Comparison of ENCODE assay signal across 10 mouse cellular contexts in genomic region chr12:45466066-45466465, GRCm38 (mm10).
DNase-seq lines count a peak whose midpoint lies in the region; ATAC-seq and TF ChIP-seq lines count a peak whose summit lies in the region.
"Had no signal": no experiment of that assay in that cellular context is flagged by ENCODE, and none has a peak within 500 bp of the region (broad histone marks: within the 10 kb centered on the region; RNA-seq: fewer than 3 reads in every experiment).

No protein-coding gene starts in this region.

- ATAC-seq in forebrain, postnatal 0 days: peak; percentile 96
- peak; percentile 75 for ATAC-seq in neural tube, embryonic 11.5 days (ENCODE audit: insufficient read depth, low FRiP score, low TSS enrichment)

- no peaks in the 10 kb centered on the region for H3K36me3 ChIP-seq in forebrain, postnatal 0 days (ENCODE audit: insufficient read depth)
- H3K36me3 ChIP-seq in neural tube, embryonic 11.5 days (ENCODE audit: control insufficient read depth, insufficient read depth, low read length): no peaks in the 10 kb centered on the region
- H3K36me3 ChIP-seq: embryonic facial prominence, embryonic 12.5 days; limb, embryonic 15.5 days had no signal

- H3K9me3 ChIP-seq in forebrain, postnatal 0 days (ENCODE audit: low read length): no peaks in the 10 kb centered on the region
- no peaks in the 10 kb centered on the region for H3K9me3 ChIP-seq in neural tube, embryonic 11.5 days (ENCODE audit: control insufficient read depth, low read length)
- H3K9me3 ChIP-seq: embryonic facial prominence, embryonic 12.5 days; limb, embryonic 15.5 days had no signal

- peak; percentile 86 for TF ChIP-seq CTCF in forebrain, postnatal 0 days (IDR thresholded peaks at IDR 0.05; ENCODE audit: low read depth)
- TF ChIP-seq CTCF in layer of hippocampus, adult 2 months (conservative IDR thresholded peaks at IDR 0.05): peak; percentile 75
- no peak for TF ChIP-seq CTCF in lung, adult 2 months (IDR thresholded peaks at IDR 0.05; ENCODE audit: insufficient read depth, low read length)

- peak overlapping the region; percentile 26; the same call in 1 of the 2 replicates for H3K4me2 ChIP-seq in forebrain, postnatal 0 days (ENCODE audit: low read depth)
- no peak overlapping the region for H3K4me2 ChIP-seq in neural tube, embryonic 11.5 days (ENCODE audit: low read depth)
- H3K4me2 ChIP-seq: embryonic facial prominence, embryonic 12.5 days; limb, embryonic 15.5 days had no signal

- peak overlapping the region; percentile 36; the same call in 1 of the 2 replicates for H3K27ac ChIP-seq in forebrain, postnatal 0 days (ENCODE audit: low read depth, low read length)
- peak overlapping the region; percentile 78 for H3K27ac ChIP-seq in layer of hippocampus, adult 2 months
- no peak overlapping the region for H3K27ac ChIP-seq in neural tube, embryonic 11.5 days (ENCODE audit: low read depth, low read length)
- H3K27ac ChIP-seq: embryonic facial prominence, embryonic 12.5 days; limb, embryonic 15.5 days had no signal

- H3K27me3 ChIP-seq in forebrain, postnatal 0 days (ENCODE audit: insufficient read depth, low read length): no peaks in the 10 kb centered on the region
- no peaks in the 10 kb centered on the region for H3K27me3 ChIP-seq in neural tube, embryonic 11.5 days (ENCODE audit: control insufficient read depth, insufficient read depth, low read length)
- H3K27me3 ChIP-seq: embryonic facial prominence, embryonic 12.5 days; limb, embryonic 15.5 days had no signal

- no peaks in the 10 kb centered on the region for H3K4me1 ChIP-seq in forebrain, postnatal 0 days (ENCODE audit: insufficient read depth)
- H3K4me1 ChIP-seq in neural tube, embryonic 11.5 days (ENCODE audit: control insufficient read depth, insufficient read depth, low read length): no peaks in the 10 kb centered on the region
- no peaks in the 10 kb centered on the region for H3K4me1 ChIP-seq in lung, adult 2 months (ENCODE audit: control insufficient read depth, insufficient read depth, low read length)
- H3K4me1 ChIP-seq: embryonic facial prominence, embryonic 12.5 days had no signal

- WGBS in forebrain, postnatal 0 days: 54% methylated on average over 3 of the region's 3 CpGs
- 69% methylated on average over 3 of the region's 3 CpGs for WGBS in neural tube, embryonic 11.5 days
- 67% methylated on average over 3 of the region's 3 CpGs for WGBS in lung, adult 2 months

- peak; percentile 18 for DNase-seq in adrenal gland, adult 2 months
- DNase-seq in adrenal gland, postnatal 4 days (ENCODE audit: low spot score in 2 of 2): no peak
- peak; percentile 7 for DNase-seq in cerebellum, adult 11 months
- peak; percentile 80 for DNase-seq in forebrain, postnatal 0 days
- peak; percentile 50 to 79 for DNase-seq in layer of hippocampus, adult 2 months (ENCODE audit: low spot score in 2 of 2)
- peak; percentile 48 for DNase-seq in neural tube, embryonic 11.5 days (ENCODE audit: low spot score)
- DNase-seq in thymus, postnatal 10 days (ENCODE audit: low spot score in 2 of 2): no peak
- no peak for DNase-seq in lung, adult 2 months

- H3K4me3 ChIP-seq in forebrain, postnatal 0 days (ENCODE audit: low read depth, low read length): no peak overlapping the region
- peak overlapping the region; percentile 43 for H3K4me3 ChIP-seq in layer of hippocampus, adult 2 months
- H3K4me3 ChIP-seq in neural tube, embryonic 11.5 days (ENCODE audit: low read depth, low read length): no peak overlapping the region
- no peak overlapping the region for H3K4me3 ChIP-seq in lung, adult 2 months (replicated peaks; ENCODE audit: extremely low read depth, low read depth, low read length)
- H3K4me3 ChIP-seq: embryonic facial prominence, embryonic 12.5 days; limb, embryonic 15.5 days had no signal

- TF ChIP-seq POLR2A in lung, adult 2 months (IDR thresholded peaks at IDR 0.05; ENCODE audit: borderline replicate concordance, extremely low read depth, low read depth, low read length): no peak

- H3K9ac ChIP-seq in forebrain, postnatal 0 days: 0 out of 2 replicates have a peak overlapping the region, but pooled peaks have one; percentile 19
- no peak overlapping the region for H3K9ac ChIP-seq in neural tube, embryonic 11.5 days (ENCODE audit: low read length)
- H3K9ac ChIP-seq: embryonic facial prominence, embryonic 12.5 days; limb, embryonic 15.5 days had no signal

Comparison
In these comparisons a context has a peak if more than half of its experiments do, and no peak if none do; other contexts are left out.
1. DNase-seq: peak in adrenal gland, adult 2 months (single experiment), cerebellum, adult 11 months (single experiment), forebrain, postnatal 0 days (single experiment), layer of hippocampus, adult 2 months (2 of 2) and neural tube, embryonic 11.5 days (single experiment); none in adrenal gland, postnatal 4 days (0 of 2), thymus, postnatal 10 days (0 of 2) and lung, adult 2 months (single experiment).